Mouse (Mus musculus) intestine, postnatal 0 days (tissue): ENCODE results near the gene Gstm2. TPM values are rescaled to one million over a fixed set of nuclear protein-coding genes. Genes with fewer than 3 reads are reported as not detected.
"Not testable (repeated sequence)": the region's sequence is repeated elsewhere in the genome, so short reads cannot be mapped to it uniquely, and the experiment has no call there.

Experiments
- ATAC-seq: fragments of 200-750 bp; cut with Nextera tagmentation; 2 replicates; pipeline ENCODE4 v1.8.0; 2017; ENCODE audit warnings: mild to moderate bottlenecking, moderate TSS enrichment, moderate library complexity
- H3K27ac ChIP-seq: fragments of 300-500 bp; sonication (generic); 2 replicates; pipeline ENCODE4 v1.5.1; 2014; ENCODE audit warnings: mild to moderate bottlenecking, low read depth, low read length, moderate library complexity
- H3K27me3 ChIP-seq: fragments of 300-500 bp; sonication (generic); replicated peaks from 2 replicates; pipeline ENCODE4 v1.6.1; 2014; ENCODE audit warnings: low read length, mixed read lengths; ENCODE audit not compliant: control insufficient read depth, insufficient read depth
- H3K36me3 ChIP-seq: fragments of 300-500 bp; sonication (generic); 2 replicates; pipeline ENCODE4 v1.6.1; 2014; ENCODE audit warnings: mild to moderate bottlenecking, moderate library complexity; ENCODE audit not compliant: control insufficient read depth, insufficient read depth
- H3K4me1 ChIP-seq: fragments of 300-500 bp; sonication (generic); replicated peaks from 2 replicates; pipeline ENCODE4 v1.6.1; 2014; ENCODE audit warnings: antibody characterized with exemption, low read length, mixed read lengths; ENCODE audit not compliant: control insufficient read depth, insufficient read depth
- H3K4me2 ChIP-seq: fragments of 300-500 bp; sonication (generic); replicated peaks from 2 replicates; pipeline ENCODE4 v1.6.1; 2014; ENCODE audit warnings: low read depth, mild to moderate bottlenecking, moderate library complexity
- H3K4me3 ChIP-seq: fragments of 300-500 bp; sonication (generic); 2 replicates; pipeline ENCODE4 v1.5.1; 2014; ENCODE audit warnings: low read depth, low read length
- H3K9ac ChIP-seq: fragments of 300-500 bp; sonication (generic); 2 replicates; pipeline ENCODE4 v1.6.1; 2014; ENCODE audit warnings: mild to moderate bottlenecking, low read depth, low read length
- H3K9me3 ChIP-seq: fragments of 300-500 bp; sonication (generic); 2 replicates; pipeline ENCODE4 v1.6.1; 2016; ENCODE audit warnings: mixed run types; ENCODE audit not compliant: control insufficient read depth
- CTCF ChIP-seq: sonication (generic); IDR thresholded peaks from 2 replicates; pipeline ENCODE4 v1.5.1; 2016; ENCODE audit warnings: low read depth, mild to moderate bottlenecking, control low read depth, antibody characterized with exemption, moderate library complexity
- WGBS: fragments of 180-500 bp; shearing (Covaris S2); extraction: QIAGEN DNeasy Blood & Tissue Kit; methylation state at CpG from one replicate; pipeline ENCODE4 v1.1.7; 2014; 5-methylcytosine and 5-hydroxymethylcytosine counted together
- polyA plus RNA-seq: library from polyadenylated mRNA; unstranded; fragments of >200 nt; fragmentation: Nextera tagmentation; extraction: Ambion mirVana; gene quantifications from 2 replicates; pipeline ENCODE4 v1.2.1, GENCODE M21; 2015

Gene Gstm2
- polyA plus RNA-seq, 1 experiment from 2014 or later, result 94.6 TPM

DNA sequence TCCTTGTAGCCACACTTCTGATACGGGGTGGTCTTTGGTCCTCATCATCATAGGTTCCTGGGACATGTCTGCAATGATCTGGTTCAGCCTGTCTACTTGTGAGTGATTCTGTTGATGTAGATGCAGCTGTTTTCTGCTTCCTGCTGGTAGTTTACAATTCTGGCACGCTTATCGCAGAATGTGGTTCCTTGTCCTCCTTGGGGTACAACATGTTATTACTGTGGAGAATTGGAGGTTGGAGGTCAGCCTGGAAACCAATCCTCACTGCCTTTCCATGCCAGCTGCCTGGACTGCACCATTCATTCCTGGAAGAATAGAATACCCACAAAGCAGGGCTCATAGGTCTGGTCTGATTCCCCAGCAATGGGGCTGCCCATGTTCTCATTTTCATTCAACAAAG is 13.2 kb upstream of the Gstm2 start:
- H3K9me3 ChIP-seq, result no peaks in the 10 kb centered on the region
- H3K4me3 ChIP-seq, result no peak overlapping the region
- H3K9ac ChIP-seq, result no peak overlapping the region
- H3K27me3 ChIP-seq, result no peaks in the 10 kb centered on the region
- H3K4me2 ChIP-seq, result no peak overlapping the region
- no peaks in the 10 kb centered on the region for H3K4me1 ChIP-seq
- H3K27ac ChIP-seq, result no peak overlapping the region
- no peak for ATAC-seq
- WGBS, result 78% methylated on average over 3 of the region's 3 CpGs
- no peaks in the 10 kb centered on the region for H3K36me3 ChIP-seq
- TF ChIP-seq CTCF, result no peak

DNA sequence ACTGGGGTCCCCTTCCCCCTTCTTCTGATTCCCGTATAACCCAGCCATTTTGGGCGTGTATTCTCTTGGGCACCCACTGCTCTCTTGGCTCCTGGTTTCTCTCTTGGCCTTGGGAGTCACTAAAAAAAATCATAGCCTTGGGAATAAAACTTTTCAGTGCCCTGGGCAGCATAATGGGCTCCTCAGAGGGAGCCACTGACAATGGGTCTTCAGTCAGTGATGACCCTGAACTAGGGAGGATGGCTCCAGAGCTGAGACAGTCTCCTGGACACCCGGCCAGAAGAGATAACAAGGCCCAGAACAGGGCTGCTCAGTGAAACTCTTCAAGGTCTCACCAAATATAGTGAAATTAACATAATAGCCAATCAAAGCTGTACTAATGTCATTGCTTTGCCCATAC is 12.3 kb upstream of the Gstm2 start:
- Histone ChIP-seq H3K9ac (no peak overlapping the region), H3K4me2 (no peak overlapping the region), H3K4me1 (no peaks in the 10 kb centered on the region), H3K36me3 (no peaks in the 10 kb centered on the region), H3K27ac (no peak overlapping the region), H3K4me3 (no peak overlapping the region), H3K9me3 (no peaks in the 10 kb centered on the region), H3K27me3 (no peaks in the 10 kb centered on the region)
- ATAC-seq, result no peak
- 81% methylated on average over 3 of the region's 3 CpGs for WGBS
- TF ChIP-seq CTCF, result no peak

DNA sequence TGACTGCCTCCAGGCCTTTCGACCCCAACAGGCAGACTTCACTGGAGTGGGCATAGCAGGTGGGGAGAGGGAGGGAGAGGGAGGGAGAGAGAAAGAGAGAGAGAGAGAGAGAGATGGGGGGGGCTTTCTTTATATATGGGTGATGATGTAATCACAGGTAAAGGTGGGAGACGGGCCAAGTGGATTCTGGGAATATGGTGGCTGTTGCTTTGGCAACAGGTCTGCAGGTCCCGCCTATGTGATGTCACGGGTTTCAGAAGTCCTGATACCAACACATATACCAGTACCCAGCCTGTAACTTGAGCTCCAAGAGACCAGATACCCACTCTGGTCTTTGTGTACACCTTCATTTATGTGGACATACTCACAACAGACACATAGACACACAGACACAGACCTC is 10.3 kb upstream of the Gstm2 start:
- no peaks in the 10 kb centered on the region for H3K36me3 ChIP-seq
- WGBS, result 91% methylated on average over 4 of the region's 4 CpGs
- no peak overlapping the region for H3K4me3 ChIP-seq
- no peak overlapping the region for H3K27ac ChIP-seq
- no peak for ATAC-seq
- H3K9ac ChIP-seq, result no peak overlapping the region
- no peak for TF ChIP-seq CTCF
- H3K27me3 ChIP-seq, result no peaks in the 10 kb centered on the region
- H3K9me3 ChIP-seq, result no peaks in the 10 kb centered on the region
- H3K4me2 ChIP-seq, result no peak overlapping the region
- no peaks in the 10 kb centered on the region for H3K4me1 ChIP-seq

DNA sequence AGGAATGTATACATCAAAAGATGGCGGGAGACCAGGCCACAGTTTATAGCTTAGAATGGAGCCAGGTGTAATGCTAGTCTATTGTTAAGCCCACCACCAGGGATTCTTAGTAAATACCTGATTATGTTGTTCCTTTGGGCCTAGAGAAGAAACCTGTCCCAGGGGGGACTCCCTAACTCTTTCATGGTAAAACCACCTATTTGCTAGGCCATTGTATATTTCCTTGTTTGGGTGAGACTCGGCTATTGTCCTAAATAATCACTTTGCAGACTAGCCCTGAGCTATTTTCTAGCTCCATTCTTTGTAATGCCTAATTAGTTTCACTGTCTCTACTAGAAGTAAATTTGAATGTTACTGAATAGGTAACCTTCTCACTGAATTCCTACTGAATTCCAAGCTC is 9.7 kb upstream of the Gstm2 start:
- H3K4me2 ChIP-seq, H3K27ac ChIP-seq, H3K9ac ChIP-seq, H3K36me3 ChIP-seq, H3K4me1 ChIP-seq, H3K4me3 ChIP-seq, H3K27me3 ChIP-seq, H3K9me3 ChIP-seq, ATAC-seq: not testable (repeated sequence)
- 92% methylated on average over 2 of the region's 2 CpGs for WGBS

DNA sequence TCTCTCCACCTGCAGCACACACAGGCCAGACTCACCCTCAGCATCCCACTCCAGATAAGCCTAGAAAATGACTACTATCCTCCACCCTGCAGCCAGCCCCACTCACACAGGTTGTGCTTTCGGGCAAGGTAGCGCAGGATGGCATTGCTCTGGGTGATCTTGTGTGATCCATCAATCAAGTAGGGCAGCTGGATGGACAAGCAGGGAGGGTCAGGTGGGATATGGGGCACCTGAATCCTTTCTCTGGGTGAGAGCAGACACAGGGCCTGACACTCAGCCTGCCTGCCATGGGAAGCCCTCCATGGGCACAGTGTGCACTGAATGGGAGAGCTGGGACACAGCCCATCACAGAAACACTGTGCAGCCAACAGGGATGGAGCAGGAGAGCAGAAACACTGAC is 1.1 kb downstream of the Gstm2 start:
- H3K4me2 ChIP-seq, result 0 out of 2 replicates have a peak overlapping the region, but pooled peaks have one; percentile 49
- H3K27ac ChIP-seq, result not testable (repeated sequence)

DNA sequence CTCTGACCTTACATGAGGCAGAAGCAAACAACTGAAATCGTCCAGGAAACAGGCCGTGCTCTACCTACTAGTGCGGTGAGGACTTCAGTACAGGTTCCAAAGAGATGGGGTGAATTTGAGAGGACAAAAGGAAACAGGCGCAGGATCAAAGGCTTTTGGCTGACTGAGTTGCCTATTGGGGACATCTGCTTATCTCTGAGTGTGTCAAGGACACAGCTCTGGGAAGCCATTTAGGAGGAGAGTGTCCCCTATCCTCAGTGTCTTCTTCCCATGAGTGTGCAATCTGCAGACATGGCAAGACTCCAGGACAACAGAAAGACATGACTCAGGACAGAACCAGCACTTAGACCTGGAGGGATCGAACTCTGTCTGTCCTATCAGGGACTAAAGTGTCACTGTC is 1.8 kb downstream of the Gstm2 start:
- H3K4me1 ChIP-seq, result no peaks in the 10 kb centered on the region; the same call in 1 of the 2 replicates
- no peaks in the 10 kb centered on the region for H3K27me3 ChIP-seq
- H3K36me3 ChIP-seq, result no peaks in the 10 kb centered on the region
- no peak overlapping the region for H3K9ac ChIP-seq
- H3K27ac ChIP-seq, result no peak overlapping the region
- H3K9me3 ChIP-seq, result no peaks in the 10 kb centered on the region
- ATAC-seq, result no peak
- no peak overlapping the region for H3K4me3 ChIP-seq
- H3K4me2 ChIP-seq, result no peak overlapping the region
- no peak for TF ChIP-seq CTCF
- WGBS, result 68% methylated on average over 5 of the region's 5 CpGs

More for the DNA sequence above, 1.1 kb downstream of the Gstm2 start:
- not testable (repeated sequence) for H3K27me3 ChIP-seq, H3K4me1 ChIP-seq, H3K9me3 ChIP-seq, H3K9ac ChIP-seq, ATAC-seq, H3K4me3 ChIP-seq, H3K36me3 ChIP-seq
- WGBS, result 100% methylated on average over 2 of the region's 2 CpGs

DNA sequence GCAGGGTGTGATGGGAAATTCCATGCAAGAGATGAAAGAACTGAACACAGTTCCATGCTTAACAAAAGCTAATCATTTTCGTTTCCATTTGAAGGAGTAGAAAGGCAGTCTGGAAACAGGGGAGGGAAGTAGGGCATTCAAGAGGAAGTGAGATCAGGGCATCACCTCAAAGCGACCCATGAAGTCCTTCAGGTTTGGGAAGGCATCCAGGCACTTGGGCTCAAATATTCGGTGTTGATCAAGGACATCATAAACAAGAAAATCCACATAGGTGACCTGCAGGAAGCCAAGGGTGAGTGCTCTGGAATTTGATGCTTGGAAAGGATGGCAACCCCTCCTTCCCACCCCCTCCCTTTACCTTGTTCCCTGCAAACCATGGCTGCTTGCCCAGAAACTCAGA is 2.5 kb downstream of the Gstm2 start:
- H3K27me3 ChIP-seq, result no peaks in the 10 kb centered on the region
- 61% methylated on average over 3 of the region's 3 CpGs for WGBS
- H3K4me3 ChIP-seq, result no peak overlapping the region
- no peaks in the 10 kb centered on the region for H3K9me3 ChIP-seq
- H3K4me1 ChIP-seq, result no peaks in the 10 kb centered on the region; the same call in 1 of the 2 replicates
- H3K36me3 ChIP-seq, result no peaks in the 10 kb centered on the region
- H3K4me2 ChIP-seq, result no peak overlapping the region
- TF ChIP-seq CTCF, result no peak
- no peak for ATAC-seq
- H3K9ac ChIP-seq, result no peak overlapping the region
- no peak overlapping the region for H3K27ac ChIP-seq
